Mouse (Mus musculus): ENCODE measurements around the gene Evi2.

DNA sequence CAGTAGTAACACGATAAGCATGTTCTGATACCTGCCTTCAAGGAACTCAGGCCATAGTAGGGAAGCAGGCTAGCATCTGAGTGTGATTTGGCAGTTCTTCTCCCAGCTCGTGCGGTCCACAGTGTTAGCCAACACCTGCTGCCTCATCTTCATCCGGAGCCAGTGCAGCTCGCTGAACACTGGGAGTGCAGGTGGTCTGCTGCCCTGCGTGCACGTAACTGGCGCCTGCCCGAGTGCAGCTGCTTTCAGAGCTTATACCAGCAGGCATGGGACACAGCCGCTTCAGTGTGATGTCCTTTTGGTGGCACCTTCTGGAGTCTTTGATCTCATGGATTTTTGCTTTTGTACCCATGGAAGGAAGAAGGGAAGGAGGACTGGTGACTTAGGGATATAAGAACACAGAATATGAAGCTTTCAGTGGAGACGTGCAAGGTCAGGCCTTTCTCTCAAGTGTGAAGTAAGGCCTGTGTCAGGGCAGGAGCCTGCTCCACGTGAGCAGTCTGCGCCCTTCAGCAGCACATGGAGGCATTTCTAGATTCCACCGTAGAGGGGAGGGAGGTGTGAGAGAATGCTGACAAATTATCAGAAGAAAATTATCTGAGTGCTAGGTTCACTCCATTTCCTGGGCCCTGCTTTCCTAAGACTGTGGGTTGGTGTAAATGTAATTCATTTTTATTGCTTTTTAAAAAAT lies 45.1 kb upstream of the Evi2 start:
- TF ChIP-seq POLR2A (IDR thresholded peaks at IDR 0.05; ENCODE audit: control insufficient read depth, low read depth, low read length), result no peak
- TF ChIP-seq CTCF (IDR thresholded peaks at IDR 0.05; ENCODE audit: control insufficient read depth, insufficient read depth, insufficient replicate concordance, low read depth, low read length), result no peak
